Mouse (Mus musculus): Measurements from ENCODE around the gene Bach2.

DNA sequence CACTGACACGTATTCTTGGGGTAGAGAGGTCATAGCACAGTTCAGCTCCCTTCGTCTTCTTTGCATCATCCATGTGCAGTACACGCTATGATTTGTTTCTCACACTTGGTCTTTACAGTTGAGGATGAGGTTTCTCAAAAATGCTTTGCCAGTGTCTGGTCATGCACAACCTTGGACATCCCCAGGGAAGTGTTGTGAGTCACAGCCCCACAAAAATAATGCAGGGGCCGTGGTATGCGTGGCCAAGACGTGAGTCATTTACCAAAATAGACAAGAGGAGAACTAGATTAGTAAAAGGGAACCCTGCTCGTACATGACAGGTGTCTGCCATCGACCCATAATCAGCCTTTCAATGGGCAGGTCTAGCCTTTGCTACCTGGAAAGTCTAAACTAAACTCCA, 152.7 kb downstream of the Bach2 start:
- no peak for TF ChIP-seq POLR2A (IDR thresholded peaks at IDR 0.05; ENCODE audit: insufficient read depth, low read length)
- TF ChIP-seq CTCF (IDR thresholded peaks at IDR 0.05; ENCODE audit: low read depth, low read length): no peak
- TF ChIP-seq EP300 (IDR thresholded peaks at IDR 0.05; ENCODE audit: insufficient read depth, low read depth, low read length): no peak
